11 mouse cellular contexts compared by ENCODE assay signal in the genomic region with DNA sequence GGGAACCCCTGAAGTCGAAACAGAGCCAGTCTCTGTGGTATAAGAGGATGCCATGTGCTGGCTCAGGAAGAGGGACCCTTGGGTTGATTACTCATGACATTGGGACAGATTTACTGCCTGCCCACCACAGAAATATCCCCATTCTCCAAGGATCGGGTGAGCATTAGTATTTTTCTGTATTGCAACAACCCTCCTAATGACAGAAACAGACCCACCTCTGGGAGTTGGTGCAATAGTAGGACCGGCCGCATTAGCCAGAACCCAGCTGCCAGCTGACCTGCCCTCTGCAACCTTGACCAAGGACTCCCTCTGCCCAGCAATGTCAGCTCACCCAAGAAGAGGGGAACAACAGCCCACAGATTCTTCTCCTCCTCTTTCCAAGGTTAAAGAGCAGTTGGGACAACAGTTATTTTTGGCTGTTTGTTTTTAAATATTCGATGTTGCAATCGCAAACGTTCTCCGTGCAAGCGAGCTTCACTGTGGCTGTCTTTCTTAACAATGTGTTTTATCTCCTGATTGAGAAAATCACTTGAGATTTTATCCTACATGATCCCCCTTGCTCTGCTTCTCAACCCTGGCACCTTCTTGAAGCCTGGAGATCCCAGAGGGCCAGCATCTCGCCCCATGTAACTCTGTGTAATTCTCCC. TPM values are rescaled to one million over a fixed set of nuclear protein-coding genes. Genes with fewer than 3 reads are reported as not detected.
A peak's percentile ranks its signal among the peaks of the same experiment; 100 is the strongest.
DNase-seq lines count a peak whose midpoint lies in the region; ATAC-seq lines count a peak whose summit lies in the region.
"Had no signal": no experiment of that assay in that cellular context is flagged by ENCODE, and none has a peak within 500 bp of the region (broad histone marks: within the 10 kb centered on the region; RNA-seq: fewer than 3 reads in every experiment).

No protein-coding gene starts in this region.

- WGBS in embryonic facial prominence, embryonic 13.5 days, result 68% methylated on average over 10 of the region's 10 CpGs
- WGBS in embryonic facial prominence, embryonic 10.5 days, result 83% methylated on average over 10 of the region's 10 CpGs

- peaks cover 39% of the 10 kb centered on the region for H3K36me3 ChIP-seq in embryonic facial prominence, embryonic 13.5 days
- peaks cover 31% of the 10 kb centered on the region for H3K36me3 ChIP-seq in embryonic facial prominence, embryonic 10.5 days (replicated peaks)

- H3K4me2 ChIP-seq in embryonic facial prominence, embryonic 13.5 days, result no peak overlapping the region
- H3K4me2 ChIP-seq: limb, embryonic 15.5 days had no signal

- DNase-seq in embryonic facial prominence, embryonic 10.5 days (ENCODE audit: low spot score), result no peak
- peak; percentile 16 to 57 for DNase-seq in kidney, postnatal 25 days
- no peak for DNase-seq in kidney, adult 8-10 months
- DNase-seq in frontal cortex, postnatal 36 days (ENCODE audit: low spot score in 2 of 2), result no peak
- no peak for DNase-seq in frontal cortex, postnatal 10 days (ENCODE audit: low spot score in 2 of 2)
- DNase-seq: cerebellum, adult 9-11 months had no signal

- peak overlapping the region; percentile 39; the same call in 1 of the 2 replicates for H3K27ac ChIP-seq in embryonic facial prominence, embryonic 13.5 days
- no peak overlapping the region; the same call in 1 of the 2 replicates for H3K27ac ChIP-seq in embryonic facial prominence, embryonic 10.5 days (replicated peaks)
- H3K27ac ChIP-seq: limb, embryonic 15.5 days had no signal

- no peak overlapping the region for H3K9ac ChIP-seq in embryonic facial prominence, embryonic 13.5 days
- H3K9ac ChIP-seq: limb, embryonic 15.5 days had no signal

- H3K9me3 ChIP-seq in embryonic facial prominence, embryonic 13.5 days, result no peaks in the 10 kb centered on the region
- H3K9me3 ChIP-seq in embryonic facial prominence, embryonic 10.5 days, result 0 out of 2 replicates have a peak, but pooled peaks cover 5% of the 10 kb centered on the region
- H3K9me3 ChIP-seq: limb, embryonic 15.5 days had no signal

- no peaks in the 10 kb centered on the region; the same call in 1 of the 2 replicates for H3K27me3 ChIP-seq in embryonic facial prominence, embryonic 13.5 days
- H3K27me3 ChIP-seq in embryonic facial prominence, embryonic 10.5 days (replicated peaks; ENCODE audit: low read depth, poor library complexity, severe bottlenecking), result no peaks in the 10 kb centered on the region
- H3K27me3 ChIP-seq: limb, embryonic 15.5 days had no signal

- no peak for ATAC-seq in embryonic facial prominence, embryonic 13.5 days (ENCODE audit: insufficient number of reproducible peaks, insufficient read depth, low FRiP score, low TSS enrichment, low read depth)
- ATAC-seq in common myeloid progenitor, adult 5-6 weeks (replicated peaks; ENCODE audit: low read depth, poor library complexity, severe bottlenecking), result peak; percentile 60
- peak; percentile 64 for ATAC-seq in megakaryocyte progenitor cell, adult 5-6 weeks (replicated peaks; ENCODE audit: poor library complexity)
- ATAC-seq: forebrain, embryonic 14.5 days had no signal

- H3K4me3 ChIP-seq in embryonic facial prominence, embryonic 13.5 days, result no peak overlapping the region
- no peak overlapping the region for H3K4me3 ChIP-seq in embryonic facial prominence, embryonic 10.5 days
- H3K4me3 ChIP-seq: limb, embryonic 15.5 days had no signal

- peaks cover 58% of the 10 kb centered on the region for H3K4me1 ChIP-seq in embryonic facial prominence, embryonic 13.5 days
- H3K4me1 ChIP-seq in embryonic facial prominence, embryonic 10.5 days, result peaks cover 75% of the 10 kb centered on the region

RNA-seq across cellular contexts. Expression of a gene that starts 22.1 kb away (rescaled TPM):
- polyA plus RNA-seq in embryonic facial prominence, embryonic 13.5 days (2015; fragmentation: Nextera tagmentation; extraction: Ambion mirVana), result 48.3 and 51.3 TPM in 2 replicates
- polyA plus RNA-seq in embryonic facial prominence, embryonic 10.5 days (2016; fragmentation: Nextera tagmentation; extraction: Ambion mirVana), result 20.5 and 21.4 TPM in 2 replicates
- total RNA-seq in common myeloid progenitor, adult 5-6 weeks (2017), result 0.10 and 0.87 TPM in 2 replicates
- total RNA-seq in megakaryocyte progenitor cell, adult 5-6 weeks (2015), result 1.5 and 2.3 TPM in 2 replicates
- 2.0 and 2.9 TPM in 2 replicates for total RNA-seq in megakaryocyte progenitor cell, adult 5-6 weeks (2017)

Comparison
In these comparisons a context has a peak if more than half of its experiments do, and no peak if none do; other contexts are left out.
1. DNase-seq: peak in kidney, postnatal 25 days (2 of 2); none in embryonic facial prominence, embryonic 10.5 days (single experiment), kidney, adult 8-10 months (0 of 2), frontal cortex, postnatal 36 days (0 of 2) and frontal cortex, postnatal 10 days (0 of 2).